Mouse (Mus musculus): ENCODE data around the gene Slc35f1. TPM values are rescaled to one million over a fixed set of nuclear protein-coding genes. Genes with fewer than 3 reads are reported as not detected.

Gene Slc35f1
- polyA plus RNA-seq, 1 experiment from 2014 or later, result 22.1 TPM

DNA sequence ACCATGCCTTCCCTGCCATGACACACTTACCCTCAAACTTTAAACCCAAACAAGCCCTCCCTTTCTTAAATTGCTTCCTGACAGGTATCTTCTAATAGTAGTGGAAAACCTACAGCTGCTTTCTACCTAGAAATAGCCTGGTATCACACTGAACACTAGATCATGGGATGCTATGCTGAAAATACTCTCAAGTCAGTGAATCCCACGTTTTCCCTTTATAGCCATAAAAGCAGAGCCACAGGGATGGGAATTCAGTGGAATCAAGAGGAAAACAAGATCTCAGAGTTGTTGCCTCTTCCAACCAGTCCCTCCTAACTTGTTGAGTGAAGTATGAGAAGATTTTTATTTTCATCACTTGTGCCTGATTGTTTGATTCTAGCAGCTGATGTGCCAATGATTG, 442.4 kb downstream of the Slc35f1 start:
- H3K9ac ChIP-seq, result no peak overlapping the region
- 74% methylated on average over 1 of the region's 1 CpGs for WGBS
- H3K27ac ChIP-seq, result no peak overlapping the region
- no peaks in the 10 kb centered on the region for H3K4me1 ChIP-seq
- no peak for ATAC-seq (ENCODE audit: low FRiP score)
- H3K4me2 ChIP-seq (replicated peaks), result no peak overlapping the region
- no peaks in the 10 kb centered on the region for H3K36me3 ChIP-seq
- no peaks in the 10 kb centered on the region for H3K9me3 ChIP-seq (replicated peaks)
- no peaks in the 10 kb centered on the region for H3K27me3 ChIP-seq
- no peak overlapping the region for H3K4me3 ChIP-seq

DNA sequence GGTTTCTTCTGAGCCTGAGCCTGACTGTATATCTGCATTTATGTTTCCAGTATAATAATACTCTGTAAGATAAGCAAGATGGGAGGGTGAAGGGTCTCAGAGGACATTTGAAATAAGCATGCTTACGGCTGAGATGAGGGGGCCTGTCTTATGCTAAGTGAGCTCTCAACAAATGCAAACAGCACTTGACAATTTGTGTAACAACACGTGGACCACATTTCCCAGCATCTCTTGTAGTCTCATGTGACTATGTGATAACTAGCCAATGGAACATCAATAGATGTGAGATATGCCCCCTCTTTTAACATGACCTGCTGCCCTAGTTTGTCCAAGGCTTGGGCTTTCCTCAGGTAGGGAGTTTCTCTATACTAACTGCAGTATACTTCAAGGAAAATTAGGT, 460.0 kb downstream of the Slc35f1 start:
- no peak for ATAC-seq (ENCODE audit: low FRiP score)
- Histone ChIP-seq H3K4me2 (replicated peaks) (no peak overlapping the region), H3K27ac (no peak overlapping the region), H3K27me3 (no peaks in the 10 kb centered on the region), H3K4me3 (no peak overlapping the region), H3K36me3 (no peaks in the 10 kb centered on the region), H3K9ac (no peak overlapping the region), H3K4me1 (no peaks in the 10 kb centered on the region), H3K9me3 (replicated peaks) (no peaks in the 10 kb centered on the region)
- WGBS, result 68% methylated on average over 2 of the region's 2 CpGs

DNA sequence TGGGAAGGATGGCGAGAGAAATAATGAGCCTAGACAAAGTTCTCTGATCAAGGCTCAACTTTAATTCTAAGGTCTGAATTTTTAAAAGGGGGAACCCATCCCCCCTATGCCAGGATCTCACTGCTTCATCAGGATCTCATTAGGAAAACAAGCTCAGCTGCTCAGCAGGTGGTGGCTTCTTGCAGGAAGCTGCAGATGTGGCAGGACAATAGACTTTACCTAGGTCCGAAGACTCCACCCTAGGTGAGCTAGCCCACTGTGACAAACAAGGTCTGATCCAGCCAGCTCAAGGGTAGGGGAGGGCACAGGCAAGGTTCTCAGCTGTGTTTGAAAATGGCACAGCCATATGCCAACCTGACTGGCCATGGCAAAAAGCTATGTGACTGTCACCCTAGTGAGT, 460.6 kb downstream of the Slc35f1 start:
- ATAC-seq (ENCODE audit: low FRiP score), result no peak
- Histone ChIP-seq H3K9me3 (replicated peaks) (no peaks in the 10 kb centered on the region), H3K4me2 (replicated peaks) (no peak overlapping the region), H3K4me1 (no peaks in the 10 kb centered on the region), H3K27me3 (no peaks in the 10 kb centered on the region), H3K4me3 (no peak overlapping the region), H3K27ac (no peak overlapping the region), H3K9ac (no peak overlapping the region), H3K36me3 (no peaks in the 10 kb centered on the region)
- WGBS, result 68% methylated on average over 2 of the region's 2 CpGs

DNA sequence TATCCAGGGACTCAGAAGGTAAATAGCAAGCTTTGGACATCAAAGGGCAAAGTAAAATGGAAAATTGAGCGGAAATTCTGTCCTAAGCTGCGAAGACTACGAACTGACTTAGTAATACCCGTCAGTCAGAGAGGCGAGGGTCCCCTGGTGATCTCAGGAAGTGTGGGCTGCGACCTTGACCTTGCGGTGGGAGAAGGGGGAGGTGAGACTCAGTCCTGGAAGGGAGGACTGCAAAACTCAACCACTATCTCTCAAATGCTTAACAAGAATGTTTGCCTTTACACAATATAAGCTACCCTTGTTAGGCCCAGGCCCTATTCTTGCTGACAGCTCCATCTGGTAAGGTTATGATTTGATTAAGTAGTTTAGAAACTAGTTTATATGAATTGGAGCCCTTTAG, 466.0 kb downstream of the Slc35f1 start:
- no peak overlapping the region for H3K27ac ChIP-seq
- no peaks in the 10 kb centered on the region for H3K36me3 ChIP-seq
- H3K9me3 ChIP-seq (replicated peaks), result no peaks in the 10 kb centered on the region
- 53% methylated on average over 7 of the region's 7 CpGs for WGBS
- H3K9ac ChIP-seq, result no peak overlapping the region
- ATAC-seq (ENCODE audit: low FRiP score), result no peak
- no peaks in the 10 kb centered on the region for H3K4me1 ChIP-seq
- H3K4me3 ChIP-seq, result no peak overlapping the region
- H3K4me2 ChIP-seq (replicated peaks), result no peak overlapping the region
- H3K27me3 ChIP-seq, result no peaks in the 10 kb centered on the region

DNA sequence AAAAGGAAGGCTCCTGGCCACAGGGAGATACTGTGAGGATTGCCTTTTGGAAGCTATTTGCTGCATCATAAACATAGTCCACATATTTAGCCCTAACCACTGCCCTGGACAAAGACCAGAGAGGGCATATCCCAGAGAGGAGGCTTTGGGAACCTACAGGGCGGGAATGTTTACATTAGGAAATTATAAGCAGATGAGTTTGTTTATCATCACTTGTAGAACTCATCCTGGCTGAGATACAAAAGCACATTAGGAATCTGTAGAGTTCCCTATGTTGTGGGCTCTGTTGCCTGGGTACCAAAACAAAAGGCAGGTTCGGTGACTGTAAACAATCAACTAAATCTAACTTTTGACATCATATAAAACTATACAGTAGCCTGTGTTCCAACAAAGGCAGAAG, 467.4 kb downstream of the Slc35f1 start:
- no peak overlapping the region for H3K9ac ChIP-seq
- H3K4me2 ChIP-seq (replicated peaks), result no peak overlapping the region
- no peaks in the 10 kb centered on the region for H3K9me3 ChIP-seq (replicated peaks)
- no peaks in the 10 kb centered on the region for H3K4me1 ChIP-seq
- ATAC-seq (ENCODE audit: low FRiP score), result no peak
- no peak overlapping the region for H3K4me3 ChIP-seq
- H3K27me3 ChIP-seq, result no peaks in the 10 kb centered on the region
- WGBS, result 78% methylated on average over 2 of the region's 2 CpGs
- no peak overlapping the region for H3K27ac ChIP-seq
- no peaks in the 10 kb centered on the region for H3K36me3 ChIP-seq

Data from hindbrain, embryonic 12.5 days (tissue).